Mouse (Mus musculus) gastrocnemius, adult 8-10 months (tissue): ENCODE data around the gene Dnaic1. TPM values are rescaled to one million over a fixed set of nuclear protein-coding genes. Genes with fewer than 3 reads are reported as not detected.

Experiments
- total RNA-seq, 4 experiments: library from RNA; stranded (reverse); gene quantifications; 2 replicates each; pipeline ENCODE4 v1.2.4; 2022

The Dnaic1 gene
- total RNA-seq, 4 experiments from 2014 or later: 0.88 to 1.1 (median 0.94) TPM; not detected in 1

Other genes starting within 250 kb of the Dnaic1 start
- 10 to 100 TPM; 36.8 to 54.6 (median 42.7) TPM for gene Ubap1, start 220.8 kb upstream of the Dnaic1 start, total RNA-seq
- under 1 TPM; 0.12 to 0.36 (median 0.15) TPM for gene Kif24, start 104.9 kb upstream of the Dnaic1 start, total RNA-seq
- 10 to 100 TPM; 23.9 to 32.6 (median 27.9) TPM for gene Nudt2, start 104.6 kb upstream of the Dnaic1 start, total RNA-seq
- gene AI464131, start 66.7 kb upstream of the Dnaic1 start, total RNA-seq: 100 to 1,000 TPM in 1 of 4 experiments, 10 to 100 TPM in 3; 65.9 to 101 (median 86.2) TPM
- gene 1110017D15Rik, start 52.4 kb upstream of the Dnaic1 start, total RNA-seq: not detected
- gene Fam219a, start 237 bp upstream of the Dnaic1 start, total RNA-seq: 10 to 100 TPM; 19.1 to 29.8 (median 24.0) TPM
- gene Enho, start 70.5 kb downstream of the Dnaic1 start, total RNA-seq: 10 to 100 TPM in 3 of 4 experiments, 1 to 10 TPM in 1; 8.4 to 13.1 (median 10.3) TPM
- gene Cntfr, start 127.3 kb downstream of the Dnaic1 start, total RNA-seq: 10 to 100 TPM; 17.8 to 25.6 (median 22.5) TPM
- 10 to 100 TPM; 41.4 to 51.9 (median 49.4) TPM for gene Il11ra1, start 130.2 kb downstream of the Dnaic1 start, total RNA-seq
- gene Rpp25l, start 143.8 kb downstream of the Dnaic1 start, total RNA-seq: 10 to 100 TPM; 57.2 to 67.4 (median 59.9) TPM
- 10 to 100 TPM; 39.1 to 50.9 (median 40.7) TPM for gene Dctn3, start 153.4 kb downstream of the Dnaic1 start, total RNA-seq
- not detected for gene Arid3c, start 161.4 kb downstream of the Dnaic1 start, total RNA-seq
- gene Galt, start 185.5 kb downstream of the Dnaic1 start, total RNA-seq: 10 to 100 TPM; 26.3 to 29.3 (median 27.4) TPM
- 1 to 10 TPM; 5.9 to 8.9 (median 6.7) TPM for gene Sigmar1, start 186.4 kb downstream of the Dnaic1 start, total RNA-seq
- gene Ccl27a, start 204.5 kb downstream of the Dnaic1 start, total RNA-seq: 10 to 100 TPM; 15.0 to 21.0 (median 18.9) TPM